Mouse (Mus musculus) cerebellum, adult 9-10 months (tissue): Measurements from ENCODE around the gene Magea8.
"Not testable (repeated sequence)": the region's sequence is repeated elsewhere in the genome, so short reads cannot be mapped to it uniquely, and the experiment has no call there.

Experiments used
- DNase-seq: peaks from one replicate; pipeline ENCODE4 v3.0.0; 2022

The Magea8 gene

DNA sequence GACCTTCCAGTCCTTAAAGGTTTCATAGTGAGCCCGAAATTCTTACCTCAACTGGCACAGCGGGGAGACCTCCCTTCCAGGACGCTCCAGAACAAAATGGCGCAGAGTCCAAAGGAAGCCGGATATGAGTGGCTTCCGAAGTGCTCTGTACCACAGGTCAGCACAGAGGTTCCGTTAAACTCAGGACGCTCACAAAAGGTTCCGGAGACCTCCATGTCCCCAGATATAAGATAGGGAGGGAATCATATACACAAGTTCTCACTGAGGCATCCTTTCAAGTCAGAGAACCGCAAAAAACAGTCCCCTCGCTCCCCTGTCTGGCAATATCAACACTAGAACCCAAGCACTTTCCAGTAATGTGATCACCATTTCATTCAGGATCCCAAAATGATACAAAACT, at the start of gene Magea8:
Gene Magea8 (minus strand): TSS at position 101 of the 400 bp plus-strand sequence.
- DNase-seq: not testable (repeated sequence)

DNA sequence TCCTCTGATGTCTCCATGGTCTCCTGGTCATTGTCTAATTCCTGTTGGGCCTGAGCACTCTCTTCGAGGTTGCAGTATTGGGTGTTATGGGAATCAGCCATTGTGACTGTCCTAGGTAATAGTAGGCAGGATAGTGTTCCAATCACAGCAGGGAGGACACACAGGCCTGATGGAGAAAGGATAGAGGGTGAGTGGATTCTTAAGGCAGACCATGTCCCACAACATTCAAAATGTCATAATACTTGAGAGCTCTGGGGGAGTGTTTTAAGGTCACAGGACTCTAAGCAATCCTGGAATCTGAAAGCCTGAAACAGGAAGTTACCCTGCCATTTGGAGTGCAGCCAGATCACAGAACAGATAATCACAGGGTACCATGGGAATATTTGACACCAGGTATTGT, 46.2 kb downstream of the Magea8 start, which contains the start of gene Magea3:
Gene Magea3 (minus strand): TSS at position 101 of the 400 bp plus-strand sequence.
- not testable (repeated sequence) for DNase-seq

DNA sequence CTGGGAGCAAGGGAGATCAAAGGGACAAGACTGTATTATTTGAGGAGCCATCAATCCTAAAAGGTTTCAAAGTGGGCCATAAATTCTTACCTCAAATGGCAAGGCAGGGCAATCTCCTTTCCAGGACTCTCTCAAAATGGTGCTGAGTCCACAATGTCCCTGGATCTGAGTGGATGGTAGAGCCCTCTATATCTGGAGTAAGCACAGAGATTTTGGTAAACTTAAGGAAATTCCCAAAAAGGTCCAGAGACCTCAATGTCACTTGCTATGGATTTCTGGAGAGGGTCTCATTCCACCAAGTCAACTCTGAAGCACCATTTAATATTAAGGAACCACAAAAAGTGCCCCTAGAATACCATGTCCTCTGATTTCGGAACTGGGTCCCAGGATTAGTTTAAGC, 59.8 kb downstream of the Magea8 start, which contains the start of gene Magea6:
Gene Magea6 (minus strand): TSS at position 101 of the 400 bp plus-strand sequence.
- not testable (repeated sequence) for DNase-seq
